Mouse (Mus musculus) ES-Bruce4 (cell line): ENCODE data around the gene Wdr49.

Experiments
- CTCF ChIP-seq: IDR thresholded peaks from one replicate; pipeline ENCODE4 v1.8.1; 2011; ENCODE audit warnings: low read depth, low read length
- EP300 ChIP-seq: IDR thresholded peaks from 2 replicates; pipeline ENCODE4 v1.6.1; 2011; ENCODE audit warnings: low read depth, low read length; ENCODE audit not compliant: insufficient read depth
- POLR2A ChIP-seq: IDR thresholded peaks from one replicate; pipeline ENCODE4 v1.8.1; 2011; ENCODE audit warnings: low read length; ENCODE audit not compliant: insufficient read depth

- no peak for TF ChIP-seq CTCF
- no peak for TF ChIP-seq EP300
- no peak for TF ChIP-seq POLR2A
These were observed 206.8 kb downstream of the Wdr49 start for GRCm38 (mm10) chr3:75275127-75275526.
